Mouse (Mus musculus) neural tube, embryonic 14.5 days (tissue): Measurements from ENCODE around the gene Mroh2a. TPM values are rescaled to one million over a fixed set of nuclear protein-coding genes. Genes with fewer than 3 reads are reported as not detected.

Experiments
- ATAC-seq: fragments of 200-750 bp; cut with Nextera tagmentation; 2 replicates; pipeline ENCODE4 v1.8.0; 2017; ENCODE audit warnings: low read depth, mild to moderate bottlenecking, moderate TSS enrichment, moderate library complexity
- H3K27ac ChIP-seq: fragments of 300-500 bp; sonication (generic); 2 replicates; pipeline ENCODE4 v1.5.1; 2014; ENCODE audit warnings: low read depth, mild to moderate bottlenecking, control low read depth, low read length, moderate library complexity, mixed read lengths
- H3K27me3 ChIP-seq: fragments of 300-500 bp; sonication (generic); 2 replicates; pipeline ENCODE4 v1.6.1; 2014; ENCODE audit warnings: low read length; ENCODE audit not compliant: control insufficient read depth, insufficient read depth
- H3K36me3 ChIP-seq: fragments of 300-500 bp; sonication (generic); 2 replicates; pipeline ENCODE4 v1.6.1; 2014; ENCODE audit warnings: low read length, mixed read lengths; ENCODE audit not compliant: control insufficient read depth, insufficient read depth
- H3K4me1 ChIP-seq: fragments of 300-500 bp; sonication (generic); 2 replicates; pipeline ENCODE4 v1.6.1; 2014; ENCODE audit warnings: low read length; ENCODE audit not compliant: control insufficient read depth, insufficient read depth
- H3K4me2 ChIP-seq: fragments of 300-500 bp; sonication (generic); 2 replicates; pipeline ENCODE4 v1.6.1; 2014; ENCODE audit warnings: mild to moderate bottlenecking, low read depth, low read length, control low read depth
- H3K4me3 ChIP-seq: fragments of 300-500 bp; sonication (generic); 2 replicates; pipeline ENCODE4 v1.5.1; 2014; ENCODE audit warnings: low read depth, low read length, control low read depth, mixed read lengths
- H3K9ac ChIP-seq: fragments of 300-500 bp; sonication (generic); replicated peaks from 2 replicates; pipeline ENCODE4 v1.6.1; 2014; ENCODE audit warnings: low read depth, mild to moderate bottlenecking, control low read depth, low read length, mixed read lengths
- H3K9me3 ChIP-seq: fragments of 300-500 bp; sonication (generic); 2 replicates; pipeline ENCODE4 v1.6.1; 2016; ENCODE audit warnings: low read length; ENCODE audit not compliant: control insufficient read depth
- WGBS: fragments of 180-500 bp; shearing (Covaris S2); extraction: QIAGEN DNeasy Blood & Tissue Kit; methylation state at CpG from one replicate; pipeline ENCODE4 v1.1.7; 2014; 5-methylcytosine and 5-hydroxymethylcytosine counted together
- polyA plus RNA-seq: library from polyadenylated mRNA; unstranded; fragments of >200 nt; fragmentation: Nextera tagmentation; extraction: Ambion mirVana; gene quantifications from 2 replicates; pipeline ENCODE4 v1.2.1, GENCODE M21; 2014

Mroh2a gene
- polyA plus RNA-seq, 1 experiment from 2014 or later, result 0.71 TPM

DNA sequence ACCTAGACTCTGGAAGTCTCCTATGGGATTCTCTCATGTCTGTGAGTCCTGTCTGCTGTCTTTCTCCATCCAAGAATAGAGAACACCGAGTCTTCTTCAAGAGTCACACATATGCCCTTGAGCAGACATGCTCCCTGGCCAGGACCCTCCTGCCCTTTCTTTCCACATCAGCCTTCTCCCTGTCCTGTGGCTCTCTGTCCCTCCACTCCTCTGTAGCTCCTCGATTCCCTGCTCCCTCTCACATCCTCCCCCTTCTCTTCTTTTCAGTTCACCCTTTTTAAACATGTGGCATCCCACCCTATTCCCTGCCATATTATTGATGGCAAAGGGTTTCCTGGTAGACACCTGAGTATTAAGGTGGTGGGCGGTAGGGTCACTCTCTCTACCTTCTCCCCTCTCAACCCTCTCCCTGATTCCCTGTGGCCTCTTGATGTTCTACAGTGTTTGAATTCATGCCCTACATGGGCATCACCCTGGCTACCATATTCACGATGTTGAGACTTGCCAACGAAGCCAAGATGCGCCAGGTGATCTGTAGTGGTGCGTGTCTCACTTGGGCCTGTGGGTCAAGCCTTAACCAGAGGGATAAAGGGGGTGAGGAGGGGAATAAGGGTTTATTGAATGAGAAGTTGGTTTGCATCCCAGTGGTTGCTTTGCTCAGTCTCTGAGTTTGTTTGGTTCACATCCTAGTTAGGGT lies 5.2 kb downstream of the Mroh2a start:
- ATAC-seq, result no peak
- H3K9ac ChIP-seq, result no peak overlapping the region
- no peaks in the 10 kb centered on the region for H3K4me1 ChIP-seq
- H3K36me3 ChIP-seq, result no peaks in the 10 kb centered on the region
- H3K4me2 ChIP-seq, result no peak overlapping the region
- peaks cover 91% of the 10 kb centered on the region for H3K9me3 ChIP-seq
- no peaks in the 10 kb centered on the region for H3K27me3 ChIP-seq
- H3K27ac ChIP-seq, result no peak overlapping the region
- no peak overlapping the region for H3K4me3 ChIP-seq
- 65% methylated on average over 7 of the region's 7 CpGs for WGBS

DNA sequence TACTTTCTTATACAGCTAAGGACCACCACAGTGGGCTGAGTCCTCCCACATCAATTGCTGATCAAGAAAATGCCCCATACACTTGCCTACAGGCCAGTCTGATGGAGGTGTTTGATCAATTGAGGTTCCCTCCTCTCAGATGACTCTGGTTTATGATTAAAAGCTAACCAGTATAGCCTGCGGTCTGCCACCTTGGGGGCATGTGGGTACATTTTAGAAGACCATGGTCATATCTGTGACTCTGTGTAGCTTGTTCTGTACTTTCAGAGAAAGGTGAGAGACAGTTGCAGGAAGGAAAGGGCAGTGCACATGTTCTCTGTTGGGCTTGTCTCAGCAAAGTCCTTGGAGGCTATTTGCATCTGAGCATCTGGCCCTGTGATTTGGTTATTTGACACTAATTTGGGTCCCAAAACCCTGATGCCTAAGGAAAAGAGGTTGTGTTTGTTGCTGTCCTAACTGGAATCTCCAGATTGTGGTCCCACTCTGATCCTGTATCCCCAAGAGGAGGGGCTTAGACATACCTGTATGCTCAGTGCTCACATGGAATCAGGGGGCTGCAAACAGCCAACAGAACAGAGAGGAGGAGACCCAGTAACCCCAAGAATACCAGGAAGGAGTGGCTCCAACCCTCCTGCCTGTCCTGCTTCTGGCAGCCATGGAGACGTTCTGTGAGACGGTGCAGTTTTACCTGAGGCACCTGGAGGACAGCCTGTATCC lies 6.0 kb downstream of the Mroh2a start:
- H3K4me3 ChIP-seq, result no peak overlapping the region
- no peaks in the 10 kb centered on the region for H3K36me3 ChIP-seq
- peaks cover 90% of the 10 kb centered on the region for H3K9me3 ChIP-seq
- no peak overlapping the region for H3K4me2 ChIP-seq
- no peak for ATAC-seq
- 57% methylated on average over 3 of the region's 3 CpGs for WGBS
- no peak overlapping the region for H3K9ac ChIP-seq
- no peaks in the 10 kb centered on the region for H3K4me1 ChIP-seq
- H3K27me3 ChIP-seq, result no peaks in the 10 kb centered on the region
- H3K27ac ChIP-seq, result no peak overlapping the region

DNA sequence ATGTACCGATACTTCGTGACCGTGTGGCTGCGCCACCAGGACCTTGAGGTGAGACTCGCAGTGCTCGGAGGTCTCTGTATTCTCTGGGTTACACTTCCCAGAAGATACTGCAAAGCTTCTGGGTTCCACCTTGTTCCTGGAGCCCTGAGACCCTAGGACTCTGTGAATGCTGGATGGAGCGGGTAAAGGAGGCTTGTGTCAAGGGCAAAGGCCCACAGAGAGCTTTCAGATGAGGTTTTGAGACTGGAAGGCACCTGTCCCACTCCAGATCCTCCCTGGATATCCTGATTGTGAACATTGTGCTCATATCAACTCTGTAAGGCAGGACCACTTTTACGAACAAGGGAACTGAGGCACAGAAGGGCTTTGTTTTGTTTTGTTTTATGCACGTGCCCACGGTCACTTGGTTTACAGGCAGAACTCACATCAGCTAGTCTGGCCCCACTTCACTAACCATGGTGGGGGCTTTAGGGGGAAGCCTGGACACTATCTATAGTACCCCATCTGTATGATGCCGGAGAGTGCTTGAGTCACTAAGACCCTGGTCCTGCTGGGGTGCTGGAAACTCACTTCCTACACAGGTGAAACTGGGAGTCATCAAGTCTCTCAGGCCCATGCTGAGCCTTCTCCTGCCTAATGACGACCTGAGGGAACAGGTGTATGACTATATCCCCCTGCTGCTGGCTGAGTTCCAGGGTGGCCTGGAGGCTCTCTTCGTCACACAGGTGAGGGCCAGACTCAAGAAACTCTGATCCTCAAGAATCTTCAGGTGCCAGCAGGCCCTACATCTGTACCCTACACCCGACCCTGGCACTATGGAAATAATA lies 6.8 kb downstream of the Mroh2a start:
- no peaks in the 10 kb centered on the region for H3K36me3 ChIP-seq
- no peak overlapping the region for H3K4me3 ChIP-seq
- no peak overlapping the region for H3K27ac ChIP-seq
- H3K9me3 ChIP-seq, result peaks cover 90% of the 10 kb centered on the region
- no peaks in the 10 kb centered on the region for H3K27me3 ChIP-seq
- 72% methylated on average over 14 of the region's 14 CpGs for WGBS
- ATAC-seq, result no peak
- no peak overlapping the region for H3K9ac ChIP-seq
- no peak overlapping the region for H3K4me2 ChIP-seq
- no peaks in the 10 kb centered on the region for H3K4me1 ChIP-seq

DNA sequence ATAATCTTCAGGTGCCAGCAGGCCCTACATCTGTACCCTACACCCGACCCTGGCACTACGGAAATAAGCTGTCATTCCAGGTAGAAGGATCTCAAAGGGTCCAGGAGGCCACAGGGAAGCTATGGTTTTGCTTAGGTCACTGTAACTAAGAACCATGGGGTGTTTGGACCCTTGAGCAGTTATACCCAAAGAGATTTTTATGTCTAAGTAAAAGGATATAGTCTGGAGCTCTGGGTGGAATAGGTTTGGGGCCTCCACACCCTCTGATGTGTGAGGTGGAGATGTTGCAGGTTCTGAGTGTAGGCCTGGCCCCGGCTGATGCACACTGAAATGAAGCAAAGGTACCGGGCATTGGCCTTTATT lies 7.4 kb downstream of the Mroh2a start:
- WGBS, result 66% methylated on average over 4 of the region's 4 CpGs
- peaks cover 90% of the 10 kb centered on the region for H3K9me3 ChIP-seq

DNA sequence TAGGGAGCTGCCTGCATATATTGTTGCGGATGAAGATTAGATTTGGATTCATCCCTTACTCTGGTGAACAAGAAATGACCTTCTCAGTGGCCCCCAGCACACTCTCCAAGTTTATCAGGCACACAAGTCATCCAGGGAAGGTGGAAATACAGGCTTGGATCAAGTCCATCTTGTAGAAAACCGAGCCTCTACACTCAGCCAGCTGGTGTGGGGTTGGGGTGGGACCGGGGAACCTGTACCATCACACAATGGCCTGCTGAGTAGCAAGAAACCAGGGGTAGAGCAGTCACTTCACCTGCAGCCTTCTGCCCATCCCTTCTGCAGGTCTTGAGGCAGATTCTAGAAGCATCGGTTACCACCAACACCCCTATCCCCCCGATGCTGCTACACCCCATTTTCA lies 7.9 kb downstream of the Mroh2a start:
- no peaks in the 10 kb centered on the region for H3K27me3 ChIP-seq
- no peak for ATAC-seq
- no peak overlapping the region for H3K4me2 ChIP-seq
- peaks cover 90% of the 10 kb centered on the region for H3K9me3 ChIP-seq
- H3K4me3 ChIP-seq, result no peak overlapping the region
- no peak overlapping the region for H3K27ac ChIP-seq
- H3K36me3 ChIP-seq, result no peaks in the 10 kb centered on the region
- 45% methylated on average over 5 of the region's 5 CpGs for WGBS
- H3K9ac ChIP-seq, result no peak overlapping the region
- no peaks in the 10 kb centered on the region for H3K4me1 ChIP-seq

More for the DNA sequence above, 7.4 kb downstream of the Mroh2a start:
- Histone ChIP-seq H3K36me3 (no peaks in the 10 kb centered on the region), H3K4me1 (no peaks in the 10 kb centered on the region), H3K4me2 (no peak overlapping the region), H3K9ac (no peak overlapping the region), H3K4me3 (no peak overlapping the region), H3K27ac (no peak overlapping the region), H3K27me3 (no peaks in the 10 kb centered on the region)
- ATAC-seq, result no peak

DNA sequence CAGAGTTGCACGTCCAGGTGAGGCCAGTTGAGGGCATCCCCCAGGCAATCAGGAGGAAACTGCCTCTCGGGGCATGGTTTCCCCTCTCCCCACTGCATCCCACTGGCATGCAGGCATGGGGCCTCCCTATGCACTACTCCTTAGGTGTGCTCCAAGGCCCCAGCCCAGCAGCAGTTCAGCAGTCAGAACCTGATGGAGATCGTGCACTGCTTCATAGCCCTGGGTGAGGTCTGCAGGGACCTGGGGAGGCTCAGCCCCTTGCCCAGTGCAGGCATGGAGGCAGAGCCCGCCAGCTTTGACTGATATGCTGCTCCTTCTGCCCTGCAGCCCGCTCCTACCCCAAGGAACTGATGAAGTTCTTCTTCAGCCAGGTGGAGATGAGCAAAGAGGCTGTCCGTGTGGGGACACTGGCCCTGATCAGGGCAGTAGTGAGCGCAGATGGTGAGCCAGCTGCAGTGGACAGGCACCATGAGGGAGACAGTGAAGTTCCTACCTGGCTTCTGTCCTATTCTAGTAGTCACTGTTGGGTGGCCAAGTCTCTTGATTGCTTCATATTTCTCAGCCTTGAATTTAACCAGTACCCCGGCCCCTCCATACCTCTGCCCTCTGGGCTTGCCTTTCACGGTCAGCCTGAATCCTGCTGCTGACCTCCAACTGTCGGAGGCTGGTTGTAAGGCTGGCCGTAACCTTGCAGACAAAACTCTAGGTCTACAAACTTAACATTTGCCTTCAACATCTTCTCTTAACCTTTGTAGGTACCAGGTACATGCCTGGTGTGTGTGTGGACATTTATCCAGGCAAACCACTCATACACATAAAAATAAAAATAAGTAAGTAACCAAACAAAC lies 8.5 kb downstream of the Mroh2a start:
- peaks cover 90% of the 10 kb centered on the region for H3K9me3 ChIP-seq
- no peaks in the 10 kb centered on the region for H3K36me3 ChIP-seq
- no peaks in the 10 kb centered on the region for H3K27me3 ChIP-seq
- no peak overlapping the region for H3K4me3 ChIP-seq
- H3K4me2 ChIP-seq, result no peak overlapping the region
- 67% methylated on average over 11 of the region's 11 CpGs for WGBS
- H3K9ac ChIP-seq, result no peak overlapping the region
- no peak for ATAC-seq
- H3K4me1 ChIP-seq, result no peaks in the 10 kb centered on the region
- no peak overlapping the region for H3K27ac ChIP-seq

DNA sequence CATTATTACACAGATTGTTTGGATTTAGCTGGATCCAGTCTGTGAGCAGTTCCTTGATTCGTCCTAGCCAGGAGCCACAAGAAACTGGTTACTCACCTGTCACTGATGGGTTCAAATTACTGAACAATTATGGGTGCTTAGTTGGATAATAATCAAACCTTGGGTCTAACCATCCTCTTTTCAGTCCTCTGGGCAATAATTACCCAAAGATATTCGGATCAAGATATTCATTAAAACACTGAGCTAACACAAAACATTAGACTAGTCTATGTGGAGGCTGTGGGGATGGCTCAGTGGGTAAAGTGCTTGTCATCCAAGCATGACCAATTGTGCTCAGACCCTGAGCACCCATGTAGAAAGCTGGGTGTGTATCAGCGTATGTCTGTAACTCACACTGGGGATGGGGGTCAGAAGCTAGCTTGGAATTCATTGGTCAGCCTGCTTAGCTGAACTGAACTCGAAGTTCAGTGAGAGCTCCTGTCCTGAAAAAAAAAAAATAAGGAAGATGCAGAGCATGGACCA lies 9.2 kb downstream of the Mroh2a start:
- no peaks in the 10 kb centered on the region for H3K27me3 ChIP-seq
- peaks cover 91% of the 10 kb centered on the region for H3K9me3 ChIP-seq
- no peaks in the 10 kb centered on the region for H3K4me1 ChIP-seq
- no peak overlapping the region for H3K9ac ChIP-seq
- 69% methylated on average over 4 of the region's 4 CpGs for WGBS
- H3K4me3 ChIP-seq, result no peak overlapping the region
- no peak overlapping the region for H3K27ac ChIP-seq
- H3K4me2 ChIP-seq, result no peak overlapping the region
- no peaks in the 10 kb centered on the region for H3K36me3 ChIP-seq
- ATAC-seq, result no peak

DNA sequence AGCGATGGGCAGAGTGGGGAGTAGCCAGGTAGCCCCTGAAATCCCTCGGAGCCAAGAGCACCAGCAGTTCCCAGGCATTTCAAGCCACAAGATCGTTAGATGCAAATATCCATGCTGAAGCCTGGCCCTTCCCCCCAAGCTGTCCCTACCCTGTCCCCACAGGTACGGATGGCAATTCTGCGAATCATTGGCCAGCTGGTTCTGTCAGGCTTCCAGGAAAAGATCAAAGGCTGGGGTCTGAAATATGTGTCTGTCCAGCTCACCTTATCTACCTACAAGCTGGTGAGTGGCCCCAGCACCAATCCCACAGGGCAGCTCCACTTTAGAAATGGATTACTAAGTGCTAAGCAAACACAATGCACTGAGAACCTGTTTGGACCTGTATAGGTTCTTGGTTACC lies 10.5 kb downstream of the Mroh2a start:
- Histone ChIP-seq H3K27me3 (no peaks in the 10 kb centered on the region), H3K4me1 (no peaks in the 10 kb centered on the region), H3K4me3 (no peak overlapping the region), H3K4me2 (no peak overlapping the region), H3K27ac (no peak overlapping the region), H3K9me3 (peaks cover 88% of the 10 kb centered on the region), H3K9ac (no peak overlapping the region), H3K36me3 (no peaks in the 10 kb centered on the region)
- WGBS, result 85% methylated on average over 5 of the region's 5 CpGs
- ATAC-seq, result no peak
